Mouse (Mus musculus): ENCODE data around the gene Tarm1. TPM values are rescaled to one million over a fixed set of nuclear protein-coding genes. Genes with fewer than 3 reads are reported as not detected.

Tarm1 gene
- polyA plus RNA-seq (2012), result 0.06 and 0.10 TPM in 2 replicates

DNA sequence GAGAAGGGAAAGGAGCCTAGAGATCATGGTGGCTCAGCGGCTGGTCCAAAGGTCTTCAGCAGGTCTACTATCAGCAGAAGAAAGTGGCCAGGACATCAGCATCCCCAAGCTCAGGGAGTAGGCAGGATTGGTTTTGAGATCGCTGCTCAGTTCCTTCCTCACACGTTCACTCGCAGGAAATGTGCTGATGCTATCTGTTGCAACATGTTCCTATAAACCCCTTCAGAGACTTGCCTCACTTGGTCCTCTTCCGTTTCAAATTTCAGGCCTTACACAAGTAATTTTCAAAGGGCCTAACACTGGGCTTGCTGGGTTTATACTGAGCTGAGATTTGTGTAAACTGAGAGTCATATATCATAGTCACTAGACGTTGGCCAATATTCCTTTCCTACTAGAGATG is at the start of gene Tarm1:
TSS of gene Tarm1 (minus strand) at position 186 of the 400 bp plus-strand sequence.

Other genes starting within 250 kb of the Tarm1 start
- 3.7 TPM in 2 replicates for gene Myadm, start 213.5 kb downstream of the Tarm1 start, polyA plus RNA-seq (2012)
- gene Prkcg, start 213.4 kb downstream of the Tarm1 start, polyA plus RNA-seq (2012), result 1.00 and 1.2 TPM in 2 replicates
- 0.05 TPM in 1 of 2 replicates, not detected in the other for gene Cacng7, start 169.7 kb downstream of the Tarm1 start, polyA plus RNA-seq (2012)
- gene Cacng8, start 111.9 kb downstream of the Tarm1 start, polyA plus RNA-seq (2012), result 0.10 and 0.21 TPM in 2 replicates
- not detected in 2 replicates for gene Cacng6, start 78.4 kb downstream of the Tarm1 start, polyA plus RNA-seq (2012)
- 0.41 TPM in 1 of 2 replicates, not detected in the other for gene Oscar, start 113.5 kb upstream of the Tarm1 start, polyA plus RNA-seq (2012)
- gene Ndufa3, start 114.7 kb upstream of the Tarm1 start, polyA plus RNA-seq (2012), result 51.3 and 61.9 TPM in 2 replicates
- gene Tfpt, start 127.3 kb upstream of the Tarm1 start, polyA plus RNA-seq (2012), result 35.3 and 35.6 TPM in 2 replicates
- gene Prpf31, start 127.4 kb upstream of the Tarm1 start, polyA plus RNA-seq (2012), result 45.1 and 55.8 TPM in 2 replicates
- 442 and 459 TPM in 2 replicates for gene Cnot3, start 142.6 kb upstream of the Tarm1 start, polyA plus RNA-seq (2012)
- gene Leng1, start 163.2 kb upstream of the Tarm1 start, polyA plus RNA-seq (2012), result 14.6 and 19.7 TPM in 2 replicates
- gene Tmc4, start 174.9 kb upstream of the Tarm1 start, polyA plus RNA-seq (2012), result 3.5 and 5.2 TPM in 2 replicates
- gene Tsen34, start 190.2 kb upstream of the Tarm1 start, polyA plus RNA-seq (2012), result 50.6 and 58.3 TPM in 2 replicates
- 135 and 140 TPM in 2 replicates for gene Mboat7, start 190.9 kb upstream of the Tarm1 start, polyA plus RNA-seq (2012)
- gene Rps9, start 201.4 kb upstream of the Tarm1 start, polyA plus RNA-seq (2012), result 1,328 and 1,611 TPM in 2 replicates
- gene Pirb, start 217.8 kb upstream of the Tarm1 start, polyA plus RNA-seq (2012), result 1.7 and 2.4 TPM in 2 replicates